Mouse (Mus musculus) thymus, adult 18-20 months (tissue): ENCODE data around the gene Cd5.

ENCODE experiments used
- DNase-seq, 2 experiments: peaks; one replicate each; pipeline ENCODE4 v3.0.0; 2022; ENCODE audit warnings: mixed read lengths in 2 of 2

Cd5 gene

GRCm38 (mm10) chr19:10738811-10739210 lies at the start of gene Cd5:
TSS of gene Cd5 (minus strand) at chr19:10739002.
- peak; percentile 75 to 86 for DNase-seq

GRCm38 (mm10) chr19:10788242-10788641 lies 49.4 kb upstream of the Cd5 start:
- DNase-seq: peak; percentile 76 to 84

- DNase-seq: peak; percentile 74 to 89
Measured at GRCm38 (mm10) chr19:10787406-10787805, 48.6 kb upstream of the Cd5 start.

GRCm38 (mm10) chr19:10786753-10787152 lies 48.0 kb upstream of the Cd5 start:
- DNase-seq: no peak

GRCm38 (mm10) chr19:10784796-10785459 lies 46.1 kb upstream of the Cd5 start:
- DNase-seq: no peak

- peak in 1 of 2 experiments; percentile 68 for DNase-seq
Measured at GRCm38 (mm10) chr19:10784061-10784460, 45.3 kb upstream of the Cd5 start.

GRCm38 (mm10) chr19:10783168-10783567 lies 44.4 kb upstream of the Cd5 start:
- DNase-seq: no peak

GRCm38 (mm10) chr19:10781641-10782040 lies 42.8 kb upstream of the Cd5 start:
- no peak for DNase-seq

- DNase-seq: no peak
Measured at GRCm38 (mm10) chr19:10776906-10777305, 38.1 kb upstream of the Cd5 start.

GRCm38 (mm10) chr19:10774141-10774540 lies 35.3 kb upstream of the Cd5 start:
- no peak for DNase-seq

GRCm38 (mm10) chr19:10773384-10773783 lies 34.6 kb upstream of the Cd5 start:
- no peak for DNase-seq

- DNase-seq: no peak
Measured at GRCm38 (mm10) chr19:10772866-10773265, 34.1 kb upstream of the Cd5 start.

GRCm38 (mm10) chr19:10771995-10772394 lies 33.2 kb upstream of the Cd5 start:
- no peak for DNase-seq

- no peak for DNase-seq
Measured at GRCm38 (mm10) chr19:10769429-10770195, 30.8 kb upstream of the Cd5 start.

GRCm38 (mm10) chr19:10768694-10769428 lies 30.1 kb upstream of the Cd5 start:
- DNase-seq: no peak

- no peak for DNase-seq
Measured at GRCm38 (mm10) chr19:10767631-10768030, 28.8 kb upstream of the Cd5 start.

- no peak for DNase-seq
Measured at GRCm38 (mm10) chr19:10763381-10764031, 24.7 kb upstream of the Cd5 start.

- no peak for DNase-seq
Measured at GRCm38 (mm10) chr19:10762468-10762867, 23.7 kb upstream of the Cd5 start.

- DNase-seq: no peak
Measured at GRCm38 (mm10) chr19:10761794-10762415, 23.1 kb upstream of the Cd5 start.

GRCm38 (mm10) chr19:10759983-10760831 lies 21.4 kb upstream of the Cd5 start:
- DNase-seq: peak; percentile 36 to 61

GRCm38 (mm10) chr19:10759525-10759924 lies 20.7 kb upstream of the Cd5 start:
- DNase-seq: no peak

GRCm38 (mm10) chr19:10758708-10759107 lies 19.9 kb upstream of the Cd5 start:
- no peak for DNase-seq
